Mouse (Mus musculus): Measurements from ENCODE around the gene Sema7a.

The Sema7a gene

GRCm38 (mm10) chr9:57978025-57978424 lies 38.1 kb downstream of the Sema7a start:
- DNase-seq = no peak

GRCm38 (mm10) chr9:57978858-57979257 lies 38.9 kb downstream of the Sema7a start:
- DNase-seq = no peak

- DNase-seq = no peak
Measured at GRCm38 (mm10) chr9:57980570-57980969, 40.7 kb downstream of the Sema7a start.

- no peak for DNase-seq
Measured at GRCm38 (mm10) chr9:57985304-57985703, 45.4 kb downstream of the Sema7a start.

GRCm38 (mm10) chr9:57986293-57986692 lies 46.4 kb downstream of the Sema7a start:
- no peak for DNase-seq

GRCm38 (mm10) chr9:57988098-57988497 lies 48.2 kb downstream of the Sema7a start:
- no peak for DNase-seq

- DNase-seq = no peak
Measured at GRCm38 (mm10) chr9:57989309-57989708, 49.4 kb downstream of the Sema7a start.

- DNase-seq = peak; percentile 58 to 68
Measured at GRCm38 (mm10) chr9:57990438-57991110, 50.7 kb downstream of the Sema7a start.

- DNase-seq = no peak
Measured at GRCm38 (mm10) chr9:57992060-57992459, 52.1 kb downstream of the Sema7a start.

GRCm38 (mm10) chr9:57992781-57993591 lies 53.1 kb downstream of the Sema7a start:
- no peak for DNase-seq

- DNase-seq = peak; percentile 40 to 68
Measured at GRCm38 (mm10) chr9:57995282-57995681, 55.4 kb downstream of the Sema7a start.

GRCm38 (mm10) chr9:57997511-57998031 lies 57.7 kb downstream of the Sema7a start:
- no peak for DNase-seq

GRCm38 (mm10) chr9:57998032-57998659 lies 58.2 kb downstream of the Sema7a start:
- DNase-seq = peak; percentile 83 to 86

- DNase-seq = no peak
Measured at GRCm38 (mm10) chr9:57998685-57999084, 58.8 kb downstream of the Sema7a start.

- DNase-seq = peak in 1 of 2 experiments; percentile 62
Measured at GRCm38 (mm10) chr9:57999676-58000075, 59.8 kb downstream of the Sema7a start.

- DNase-seq = no peak
Measured at GRCm38 (mm10) chr9:58003272-58003671, 63.4 kb downstream of the Sema7a start.

- DNase-seq = no peak
Measured at GRCm38 (mm10) chr9:58005753-58006461, 66.0 kb downstream of the Sema7a start, which contains the start of gene Cyp11a1. Gene Cyp11a1, plus strand, starts transcription at chr9:58006411.

GRCm38 (mm10) chr9:58008336-58009014 lies 68.6 kb downstream of the Sema7a start:
- no peak for DNase-seq

- peak in 1 of 2 experiments; percentile 40 for DNase-seq
Measured at GRCm38 (mm10) chr9:58009015-58009362, 69.1 kb downstream of the Sema7a start.

- DNase-seq = no peak
Measured at GRCm38 (mm10) chr9:58009588-58009987, 69.7 kb downstream of the Sema7a start.

- DNase-seq = no peak
Measured at GRCm38 (mm10) chr9:58011027-58011426, 71.1 kb downstream of the Sema7a start.

GRCm38 (mm10) chr9:58011552-58011951 lies 71.6 kb downstream of the Sema7a start:
- no peak for DNase-seq
